Mouse (Mus musculus) cerebellum, adult 9-10 months (tissue): ENCODE results near the gene Rcn3.

Source experiments
- DNase-seq: peaks from one replicate; pipeline ENCODE4 v3.0.0; 2022

Rcn3 gene

DNA sequence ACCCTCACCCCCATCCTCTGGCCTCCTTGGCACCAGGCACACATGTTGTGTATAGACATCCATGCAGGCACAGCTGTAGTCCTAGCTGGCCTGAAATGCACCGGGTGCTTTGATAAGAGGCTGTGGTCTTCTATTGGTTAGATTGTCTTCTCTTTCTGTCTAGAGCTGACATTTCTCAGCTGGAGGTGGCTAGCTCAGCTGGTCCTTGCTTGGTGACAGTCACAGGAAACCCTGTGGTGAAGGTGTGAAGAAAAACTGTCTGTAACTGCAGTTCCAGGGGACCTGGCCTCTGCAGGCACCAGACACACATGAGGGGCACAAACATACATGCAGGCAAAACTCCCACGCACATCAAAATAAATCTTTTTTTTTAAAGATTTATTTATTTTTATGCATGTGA lies 22.4 kb downstream of the Rcn3 start:
- DNase-seq = no peak

DNA sequence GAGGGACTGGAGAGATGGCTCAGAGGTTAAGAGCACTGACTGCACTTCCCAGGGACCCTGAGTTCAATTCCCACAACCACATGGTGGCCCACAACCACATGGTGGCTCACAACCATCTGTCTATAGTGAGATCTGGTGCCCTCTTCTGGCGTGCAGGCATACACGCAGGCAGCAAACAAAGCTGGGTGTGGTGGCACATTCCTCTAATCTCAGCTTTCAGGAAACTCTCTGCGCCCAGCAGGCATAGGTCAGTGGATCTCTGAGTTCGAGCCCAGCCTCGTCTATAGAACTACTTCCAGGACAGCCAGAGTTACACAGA lies 24.1 kb downstream of the Rcn3 start:
- DNase-seq = peak; percentile 46

DNA sequence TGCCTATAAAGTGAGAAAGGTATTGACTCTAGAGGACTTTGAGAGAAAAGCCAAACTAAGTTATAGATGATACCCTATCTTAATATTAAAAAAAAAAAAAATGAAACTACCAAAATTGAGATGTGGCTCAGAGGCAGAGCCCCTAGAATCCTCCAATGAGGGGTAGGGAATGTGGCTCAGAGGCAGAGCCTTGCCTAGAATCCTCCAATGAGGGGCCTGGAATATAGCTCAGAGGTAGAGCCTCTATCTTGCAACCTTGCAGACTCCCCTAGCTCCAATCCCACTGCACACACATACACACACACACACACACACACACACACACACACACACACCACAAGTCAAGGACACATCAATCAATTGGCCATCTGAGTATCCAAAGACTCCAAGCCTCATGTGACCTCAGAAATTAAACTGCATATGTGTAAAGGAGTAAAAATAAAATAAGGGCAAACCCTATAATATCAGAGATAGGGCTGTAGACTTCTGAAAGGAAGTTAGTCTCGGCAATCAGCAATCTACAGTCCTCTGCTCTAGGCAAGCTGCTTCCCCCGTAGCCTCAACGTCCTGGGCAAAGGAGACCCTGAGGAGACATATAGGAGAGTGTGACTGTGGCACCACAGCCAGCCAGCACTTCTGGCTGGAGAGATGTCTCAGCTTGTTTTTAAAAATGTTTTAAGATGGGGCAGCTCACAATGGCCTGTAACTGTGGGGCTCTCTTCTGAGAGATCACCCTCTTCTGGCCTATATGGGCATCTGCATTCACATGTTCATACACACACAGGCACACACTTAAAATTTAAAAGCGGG lies 24.6 kb downstream of the Rcn3 start:
- no peak for DNase-seq

DNA sequence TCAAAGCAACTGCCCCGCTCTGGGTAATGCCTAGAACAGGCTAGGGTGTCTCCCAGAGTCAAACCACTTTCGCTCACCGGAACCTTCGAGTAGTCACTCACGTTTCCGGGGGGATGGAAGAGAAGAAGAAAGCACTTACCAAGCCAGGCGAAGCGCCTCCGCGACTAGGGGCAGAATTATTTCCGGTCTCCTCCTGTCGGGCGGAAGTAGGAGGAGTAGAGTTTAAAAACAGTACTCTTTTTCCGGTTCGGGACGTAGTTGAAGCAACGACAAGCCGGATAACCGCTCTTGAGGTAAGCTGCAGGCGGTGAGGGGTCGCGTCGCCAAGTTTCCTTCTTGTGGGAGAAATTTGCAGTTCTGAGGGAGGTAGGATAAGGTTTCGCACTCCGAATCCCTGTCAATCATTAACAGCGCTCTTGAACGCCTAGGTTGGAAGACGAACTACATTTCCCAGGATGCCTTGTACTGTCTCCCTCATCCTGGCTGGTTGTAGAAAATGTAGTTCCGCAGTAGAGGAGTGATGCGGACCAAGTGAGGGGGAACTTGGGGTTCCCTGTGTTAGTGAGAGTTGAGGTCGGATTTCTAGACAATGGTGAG lies 29.7 kb downstream of the Rcn3 start, which contains the start of the genes Nosip and Prrg2:
Gene Nosip, plus strand, starts transcription at position 191 of the 597 bp plus-strand sequence.
Gene Prrg2, minus strand, starts transcription at position 439 of the 597 bp plus-strand sequence.
- DNase-seq = peak; percentile 97

DNA sequence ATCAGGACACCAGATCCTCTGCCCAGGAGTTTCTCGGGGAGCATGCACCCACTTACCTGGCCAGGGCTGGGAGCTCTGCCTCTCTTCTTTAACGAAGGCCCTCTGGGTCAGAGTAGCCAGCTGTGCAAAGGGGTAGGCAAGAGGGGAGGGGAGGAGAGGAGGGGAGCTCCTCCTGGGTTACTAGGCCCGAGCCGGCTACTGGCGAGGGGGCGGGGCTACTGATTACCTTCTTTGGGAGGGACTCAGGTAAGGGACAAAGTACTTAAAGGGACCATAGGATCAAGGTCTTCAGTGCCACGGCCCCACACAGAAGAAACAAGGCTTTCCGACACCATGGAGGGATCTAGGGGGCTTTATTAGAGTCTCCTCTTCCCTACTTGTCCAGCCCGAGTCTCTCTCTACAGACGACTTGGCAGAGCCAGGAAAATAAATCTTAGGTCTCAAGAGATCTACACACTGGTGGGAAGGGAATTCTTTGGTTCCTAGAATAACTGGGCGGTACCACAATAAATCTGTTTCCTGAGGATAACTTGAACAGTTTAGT lies 30.4 kb downstream of the Rcn3 start:
- peak; percentile 61 for DNase-seq

DNA sequence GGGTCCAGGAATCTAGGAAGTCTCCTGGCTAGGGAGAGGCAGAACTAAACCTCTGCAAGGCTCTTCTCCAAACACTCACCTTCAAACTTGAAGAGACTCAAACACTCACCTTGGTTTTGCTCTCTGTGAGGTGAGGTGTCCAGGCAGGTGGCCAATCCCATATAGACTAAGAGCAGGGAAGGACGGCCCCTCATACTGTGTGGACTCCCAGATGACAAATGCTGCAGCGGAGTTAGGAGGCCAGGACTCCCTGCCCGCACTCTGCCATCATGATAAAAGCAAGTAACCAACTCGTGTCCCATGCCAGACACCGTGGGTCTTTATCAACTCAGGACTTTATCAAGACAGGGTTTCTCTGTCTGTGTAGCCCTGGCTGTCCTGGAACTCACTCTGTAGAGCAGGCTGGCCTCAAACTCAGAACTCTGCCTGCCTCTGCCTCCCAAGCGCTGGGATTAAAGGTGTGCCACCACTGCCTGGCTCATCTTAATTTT lies 31.3 kb downstream of the Rcn3 start:
- no peak for DNase-seq

DNA sequence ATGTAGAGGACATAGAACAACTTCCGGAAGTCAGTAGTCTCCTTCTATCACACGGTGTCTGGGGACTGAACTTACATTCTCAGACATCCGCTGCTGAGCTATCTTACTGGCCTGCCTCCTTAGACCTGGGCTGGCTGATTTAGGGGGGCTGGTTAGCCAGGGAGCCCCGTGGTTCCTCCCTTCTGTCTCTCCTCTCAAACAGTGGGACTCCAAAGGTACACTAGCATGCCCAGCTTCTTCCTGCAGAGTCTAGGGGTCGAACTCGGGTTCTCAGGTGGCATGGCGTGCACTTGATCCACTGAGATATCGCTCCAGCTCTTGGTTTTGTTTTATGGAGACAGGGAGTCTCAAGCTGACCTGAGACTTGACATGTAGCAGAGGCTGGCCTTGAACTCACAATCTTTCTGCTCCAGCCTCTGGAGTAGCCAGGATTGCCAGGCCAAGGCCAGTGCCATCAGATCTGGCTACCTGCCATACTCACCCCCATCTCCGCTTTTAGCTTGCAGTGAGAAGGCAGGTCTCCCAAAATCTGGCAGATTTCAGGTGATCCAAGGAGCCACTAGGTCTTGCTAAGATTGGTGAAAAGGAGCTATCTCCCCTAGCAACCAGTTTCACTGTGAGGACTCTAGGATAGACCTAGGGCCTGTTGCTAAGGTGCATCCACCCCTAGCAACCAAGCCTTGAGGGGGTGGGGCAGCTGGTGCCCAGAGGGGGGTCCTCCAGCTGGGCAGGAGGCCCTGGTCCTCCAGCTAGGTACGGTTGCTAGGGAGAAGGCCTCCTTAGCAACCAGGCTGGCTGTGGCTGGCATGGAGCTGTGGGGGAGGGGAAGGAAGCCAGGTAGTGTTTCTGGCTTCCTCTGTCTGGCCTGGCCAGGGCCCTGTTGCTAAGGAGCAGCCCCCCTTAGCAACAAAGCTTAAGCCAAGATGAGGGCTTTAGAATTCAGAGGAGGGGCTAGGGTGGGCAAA lies 33.1 kb downstream of the Rcn3 start:
- DNase-seq = no peak

DNA sequence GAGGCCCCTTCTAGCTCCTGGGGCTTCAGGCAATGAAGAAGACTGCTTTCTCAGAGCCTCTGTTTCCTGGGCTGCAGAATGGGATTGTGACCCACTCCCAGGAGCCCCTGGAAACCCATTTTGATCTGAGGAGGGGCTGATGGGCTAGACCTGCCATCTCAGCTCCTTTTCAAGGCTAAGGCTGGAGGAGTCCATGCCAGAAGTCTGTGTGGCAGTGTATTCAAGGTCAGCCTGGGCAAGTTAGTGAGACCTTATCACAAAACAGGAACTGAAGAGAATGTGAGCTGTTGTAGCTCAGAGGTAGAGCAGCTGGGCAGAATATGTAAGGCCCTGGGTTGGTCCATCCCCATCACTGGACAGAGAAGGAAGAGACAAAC lies 35.1 kb downstream of the Rcn3 start:
- no peak for DNase-seq

DNA sequence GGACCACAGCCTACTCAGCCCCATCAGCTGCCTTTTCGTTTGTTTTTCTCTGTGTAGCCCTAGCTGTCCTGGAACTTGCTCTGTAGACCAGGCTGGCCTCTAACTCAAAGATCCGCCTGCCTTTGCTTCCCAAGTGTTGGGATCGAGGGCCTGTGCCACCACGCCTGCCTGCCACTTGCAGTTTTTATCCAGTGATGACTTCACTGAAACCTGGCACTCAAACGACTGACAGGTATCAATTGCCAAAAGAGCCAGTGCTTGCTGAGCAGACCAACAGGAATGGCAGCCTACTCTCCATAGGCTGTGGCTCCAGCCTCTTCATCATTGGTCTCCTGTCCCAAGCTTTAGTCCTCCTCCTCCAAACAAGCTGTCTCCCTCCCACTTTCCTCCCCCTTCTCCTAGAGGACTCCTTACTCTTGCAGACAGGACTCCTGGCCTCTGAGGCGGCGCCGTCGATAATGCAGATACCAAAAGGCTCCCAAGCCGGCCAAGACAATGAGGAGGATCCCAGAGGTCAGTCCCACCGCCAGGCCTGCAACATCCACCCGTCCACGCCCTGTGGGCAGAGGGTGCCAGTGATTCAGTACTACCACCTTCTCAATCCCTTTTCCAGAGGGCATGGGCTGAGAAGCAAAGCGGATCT lies 35.6 kb downstream of the Rcn3 start:
- DNase-seq = peak; percentile 56

DNA sequence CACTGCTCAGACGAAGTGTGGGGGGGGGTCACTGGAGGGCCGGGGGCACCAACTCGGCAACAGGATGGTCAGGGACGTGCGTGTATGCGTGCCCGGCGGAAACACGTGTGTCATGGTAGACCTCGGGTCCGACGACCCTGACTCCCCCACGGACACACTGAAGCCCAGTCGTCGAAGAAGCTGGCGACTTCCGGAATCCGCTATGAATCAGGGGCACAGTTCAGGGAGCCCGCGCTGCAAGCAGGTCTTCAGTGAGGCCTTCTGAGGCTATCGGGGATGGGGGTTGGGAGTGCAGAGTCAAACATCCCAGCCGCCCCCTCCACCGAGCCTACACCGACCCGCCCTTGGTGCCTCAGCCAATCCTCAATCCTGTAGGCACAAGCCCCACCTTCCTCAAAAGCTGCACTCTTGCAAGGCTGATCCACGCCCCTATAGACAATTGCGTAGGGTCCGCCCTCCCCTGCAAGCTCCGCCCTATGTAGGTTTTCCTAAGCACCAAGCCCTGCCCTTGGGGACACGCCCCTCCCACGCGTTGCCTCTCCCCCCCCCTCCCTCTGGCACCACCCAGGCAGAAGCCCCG lies 38.0 kb downstream of the Rcn3 start:
- DNase-seq = peak; percentile 98

DNA sequence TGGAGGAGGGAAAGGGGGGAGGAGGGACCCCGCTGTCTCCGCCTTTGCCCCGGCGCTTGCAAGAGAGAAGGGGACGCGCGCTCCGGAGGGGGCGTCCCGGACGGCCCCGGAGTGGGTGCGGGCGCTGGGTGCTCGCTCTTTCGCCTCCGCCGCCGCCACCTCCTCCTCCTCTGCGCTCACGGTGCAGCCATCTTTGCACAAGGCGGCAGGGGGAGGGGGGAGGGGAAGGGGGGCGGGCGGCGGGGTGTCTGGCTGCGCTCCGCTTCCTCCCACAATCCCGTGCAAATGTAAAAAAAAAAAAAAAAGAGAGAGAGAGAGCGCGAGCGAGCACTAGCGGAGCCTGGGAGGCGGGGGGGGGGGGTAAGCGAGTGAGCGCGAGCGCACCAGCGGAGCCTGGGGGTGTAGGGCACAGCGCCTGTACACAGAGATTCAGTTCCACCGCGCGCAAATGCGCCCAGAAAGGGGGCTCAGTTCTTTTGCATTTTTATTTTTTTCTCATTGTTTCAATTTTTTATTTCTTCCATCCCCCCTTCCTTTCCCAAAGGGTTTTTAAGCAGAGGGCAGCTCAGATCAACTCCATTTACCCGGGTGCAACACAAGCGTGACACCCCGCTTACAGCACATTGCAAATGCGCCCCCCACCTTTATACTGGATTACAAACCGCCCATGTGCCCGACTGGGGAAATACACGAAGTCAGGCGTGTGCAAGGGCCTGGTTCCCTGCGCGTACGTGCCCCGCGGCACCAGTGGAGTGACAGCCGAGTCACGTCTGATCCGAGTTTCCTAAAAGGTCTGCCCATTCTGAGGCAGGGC lies 38.7 kb downstream of the Rcn3 start:
- DNase-seq = peak; percentile 85

DNA sequence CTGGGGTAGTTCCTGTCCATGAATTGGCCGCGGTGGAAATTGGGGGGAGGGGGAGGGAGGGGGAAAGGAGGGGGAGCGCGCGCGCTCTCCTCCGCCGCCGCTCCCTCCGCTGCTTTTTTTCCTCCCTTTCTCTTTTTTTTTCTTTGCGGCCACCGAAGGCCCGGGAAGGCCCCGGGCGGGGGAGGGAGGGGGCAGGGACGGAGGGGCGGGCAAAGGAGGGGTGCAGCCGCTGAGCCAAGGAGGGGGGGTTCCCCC lies 39.2 kb downstream of the Rcn3 start, which contains the start of gene Prr12:
Gene Prr12, minus strand, starts transcription at position 20 of the 255 bp plus-strand sequence.
- no peak for DNase-seq

DNA sequence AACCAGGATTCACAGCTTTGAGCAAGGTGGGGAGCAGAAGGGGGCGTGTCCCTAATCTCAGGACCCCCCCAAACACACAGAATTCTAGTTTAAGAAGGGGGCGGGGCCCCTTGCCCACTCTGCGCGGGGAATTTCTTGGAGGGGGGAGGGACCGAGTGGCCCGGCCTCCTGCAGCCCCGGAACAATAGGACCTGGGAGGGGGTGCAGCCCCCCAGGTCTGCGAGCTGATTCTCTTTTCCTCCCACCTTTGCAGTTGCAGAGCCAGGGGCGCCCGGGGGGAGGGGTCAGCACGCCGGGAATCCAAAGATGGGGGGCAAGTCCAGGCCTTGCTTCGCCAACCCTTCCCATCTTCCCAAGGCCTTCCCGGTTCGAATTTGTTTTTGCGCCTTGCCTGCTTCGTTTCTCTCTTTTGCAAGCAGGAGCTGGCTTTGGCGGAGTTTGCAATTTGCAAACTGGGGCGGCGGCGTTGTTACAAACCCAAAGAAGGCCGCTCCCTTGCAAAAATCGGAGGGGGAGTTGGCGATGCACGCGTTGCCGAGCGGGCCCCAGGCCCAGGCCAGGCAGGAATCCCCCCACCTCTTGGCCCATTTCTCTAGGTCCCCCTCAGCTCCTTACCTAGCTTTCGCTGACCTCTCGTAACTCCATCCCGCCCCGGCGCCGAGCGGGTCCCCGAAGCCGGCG lies 39.7 kb downstream of the Rcn3 start:
- DNase-seq = peak; percentile 79

DNA sequence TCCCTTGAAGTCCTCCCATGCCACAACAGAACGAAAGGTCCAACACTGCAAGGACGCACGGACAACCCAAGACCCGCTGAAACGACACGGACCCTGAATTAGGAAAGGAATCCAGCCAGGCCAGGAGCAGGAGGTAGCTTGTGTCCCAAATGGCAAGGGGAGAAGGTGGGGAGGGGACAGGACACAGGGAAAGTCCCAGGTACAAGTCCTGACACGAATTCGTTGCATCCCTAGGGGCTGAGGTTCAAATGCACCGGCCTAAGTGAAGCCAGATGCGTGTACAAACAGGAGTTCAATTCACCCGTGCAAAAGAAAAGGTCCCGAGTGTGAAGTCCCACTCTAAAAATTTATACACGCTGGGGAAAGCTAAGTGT lies 40.4 kb downstream of the Rcn3 start:
- peak; percentile 57 for DNase-seq

DNA sequence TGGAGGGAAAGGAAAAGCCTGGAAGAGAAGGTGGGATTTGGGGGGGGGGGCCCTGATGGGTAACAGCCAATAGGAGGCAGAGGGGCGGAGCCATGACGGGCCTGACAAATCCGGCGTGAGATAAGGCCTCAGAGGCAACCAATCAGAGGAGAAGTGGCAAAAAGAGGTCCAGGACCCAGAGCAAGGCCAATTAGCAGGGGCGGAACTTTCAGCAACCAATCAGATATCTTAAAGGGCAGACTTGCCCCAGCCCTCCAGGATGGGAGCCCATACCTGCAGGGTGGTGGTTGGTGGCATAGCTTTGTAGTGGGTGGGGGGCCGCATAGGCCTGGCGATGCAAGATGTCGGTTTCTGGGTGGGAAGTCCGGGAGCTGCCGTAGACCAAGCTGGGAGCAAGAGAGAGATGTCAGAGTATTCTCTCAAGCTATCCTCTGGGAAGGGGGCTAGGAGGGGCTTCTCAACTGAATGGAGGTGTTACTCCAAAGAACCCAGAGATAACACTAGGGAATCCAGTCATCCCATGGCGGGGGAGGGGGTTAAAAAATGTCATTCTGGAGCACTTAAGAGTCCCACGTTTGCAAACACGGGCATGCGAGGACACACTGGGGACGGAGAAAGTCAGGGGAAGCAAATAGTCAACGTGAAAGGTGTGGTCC lies 40.9 kb downstream of the Rcn3 start:
- peak; percentile 85 for DNase-seq

DNA sequence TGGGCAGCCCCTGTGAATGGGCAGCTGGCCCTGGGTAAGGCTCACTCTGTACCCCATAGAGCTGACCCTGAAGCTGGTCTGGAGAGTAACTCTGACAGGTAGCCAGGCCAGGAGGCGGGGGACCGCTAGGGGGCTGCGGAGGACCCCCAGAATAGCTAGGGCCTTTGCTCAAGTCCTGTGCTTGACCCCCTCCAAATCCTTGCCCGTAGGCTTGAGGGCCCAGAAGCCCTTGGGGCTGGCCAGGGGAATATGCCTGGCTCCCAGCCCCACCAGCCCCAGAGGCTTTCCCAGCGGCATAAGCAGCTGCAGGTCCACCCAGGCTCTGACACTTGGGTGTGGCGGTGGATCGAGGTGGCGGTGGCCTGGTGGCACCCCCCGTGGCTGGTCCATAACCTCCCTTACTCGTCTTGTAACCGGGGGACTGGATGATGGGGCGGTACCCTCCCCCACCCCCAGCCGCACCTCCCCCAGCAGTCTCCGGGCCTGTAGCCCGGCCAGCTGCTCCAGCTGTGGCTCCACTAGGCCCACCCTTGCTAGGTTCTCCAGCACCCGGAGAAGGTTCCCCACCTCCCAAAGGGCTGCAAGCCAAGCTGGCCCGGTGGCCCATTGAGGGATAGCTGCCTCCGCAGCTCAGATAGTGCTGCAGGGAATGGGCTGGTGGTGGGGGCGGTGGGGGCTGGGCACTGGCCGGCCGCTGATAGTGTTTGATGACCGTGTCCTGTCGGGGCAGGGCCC lies 42.9 kb downstream of the Rcn3 start:
- no peak for DNase-seq

DNA sequence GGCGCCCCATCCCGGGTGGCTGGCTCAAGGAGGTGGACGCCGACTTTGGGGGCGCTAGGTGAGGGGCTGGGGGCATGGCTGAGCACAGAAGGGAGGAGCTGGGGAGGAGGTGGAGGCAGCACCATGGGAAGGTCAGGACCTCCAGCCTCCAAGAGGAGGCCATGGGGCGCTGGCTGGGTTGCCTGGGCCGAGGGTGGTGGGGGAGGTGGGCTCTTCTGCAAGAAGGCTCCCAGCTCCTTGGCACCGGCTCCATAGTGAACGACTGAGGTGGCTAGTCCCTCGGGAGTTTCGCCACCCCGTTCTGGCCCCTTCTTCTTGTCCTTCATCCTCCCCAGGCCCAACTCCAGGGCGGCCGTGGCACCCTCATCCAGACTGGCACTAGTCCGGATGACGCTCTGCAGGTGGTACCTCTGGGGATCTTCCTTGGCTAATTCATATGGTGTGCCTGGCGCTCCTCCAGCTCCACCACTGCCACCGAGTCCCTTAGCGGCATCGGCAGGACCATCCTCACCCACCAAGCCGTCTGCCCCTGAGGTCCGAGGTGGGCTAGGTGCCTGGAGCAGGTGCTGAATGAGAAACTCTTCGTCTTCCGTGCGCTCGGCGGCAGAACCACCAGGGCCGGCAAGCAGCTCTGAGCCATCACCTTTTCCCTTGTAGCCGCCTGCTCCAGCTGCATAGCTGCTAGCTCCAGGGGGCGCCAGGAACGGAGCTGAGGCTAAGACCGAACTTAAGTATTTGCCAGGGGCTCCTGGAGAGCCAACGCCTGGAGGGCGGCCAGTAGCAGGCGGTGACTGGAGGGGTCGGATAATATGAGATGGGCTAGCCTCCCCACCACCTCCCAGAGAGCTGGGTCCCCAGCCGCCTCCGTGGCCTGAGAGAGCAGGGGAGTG lies 43.8 kb downstream of the Rcn3 start:
- peak; percentile 50 for DNase-seq

DNA sequence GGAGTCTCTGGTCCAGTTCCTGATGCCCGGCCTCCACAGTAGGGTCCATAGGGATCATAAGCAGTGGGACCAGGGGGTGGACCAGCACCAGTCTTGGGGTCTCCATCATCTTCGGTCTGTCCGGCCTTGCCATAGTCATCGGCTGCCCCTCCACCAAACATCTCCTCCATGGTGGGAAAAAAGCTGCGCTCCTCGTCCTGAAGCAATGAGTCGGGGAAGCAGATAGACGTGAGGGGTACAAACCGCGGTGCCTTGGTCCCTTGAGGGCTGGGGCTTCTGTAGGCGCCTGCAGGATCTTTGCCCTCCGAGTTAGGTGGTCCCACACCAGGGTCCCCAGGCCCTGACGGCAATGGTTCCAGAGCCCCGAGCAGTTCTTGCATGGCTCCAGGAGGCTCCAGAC lies 44.5 kb downstream of the Rcn3 start:
- DNase-seq = no peak
